Mouse (Mus musculus) heart, postnatal 10 days (tissue): ENCODE data around the gene Hepacam2. TPM values are rescaled to one million over a fixed set of nuclear protein-coding genes. Genes with fewer than 3 reads are reported as not detected.
"Not testable (repeated sequence)": the region's sequence is repeated elsewhere in the genome, so short reads cannot be mapped to it uniquely, and the experiment has no call there.

Source experiments
- DNase-seq, 2 experiments: peaks; one replicate each; pipeline ENCODE4 v3.0.0; 2021
- intact Hi-C: fragments of 180-260 bp; cut with DNase I; formaldehyde crosslinking; loops from one replicate; pipeline ENCODE4 v1.15.1; 2025
- total RNA-seq, 2 experiments: library from RNA; stranded (reverse); gene quantifications; 2 replicates each; pipeline ENCODE4 v1.2.3; 2021

Gene Hepacam2
- total RNA-seq, 2 experiments from 2014 or later, result 0.12 to 0.17 TPM

DNA sequence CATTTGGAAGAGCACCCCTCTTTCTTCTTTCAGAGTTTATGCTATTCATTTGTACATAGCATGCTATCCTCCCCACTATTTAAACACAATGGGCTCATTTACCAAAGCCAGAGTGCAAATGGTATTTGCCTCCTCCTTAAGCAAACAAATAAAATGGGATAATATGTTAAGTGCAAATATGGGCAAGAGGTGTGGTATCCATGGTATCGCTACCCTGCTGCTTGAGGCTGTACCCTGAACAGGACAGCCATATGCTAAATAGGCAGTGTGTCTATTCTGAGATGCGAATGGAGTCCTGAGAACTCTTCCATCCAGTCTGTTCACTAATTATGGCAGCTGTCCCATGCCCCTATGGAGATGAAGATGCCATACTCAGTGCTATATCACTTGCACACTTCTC lies 27.4 kb downstream of the Hepacam2 start:
- intact Hi-C loops, result no loop called here
- DNase-seq, result no peak

DNA sequence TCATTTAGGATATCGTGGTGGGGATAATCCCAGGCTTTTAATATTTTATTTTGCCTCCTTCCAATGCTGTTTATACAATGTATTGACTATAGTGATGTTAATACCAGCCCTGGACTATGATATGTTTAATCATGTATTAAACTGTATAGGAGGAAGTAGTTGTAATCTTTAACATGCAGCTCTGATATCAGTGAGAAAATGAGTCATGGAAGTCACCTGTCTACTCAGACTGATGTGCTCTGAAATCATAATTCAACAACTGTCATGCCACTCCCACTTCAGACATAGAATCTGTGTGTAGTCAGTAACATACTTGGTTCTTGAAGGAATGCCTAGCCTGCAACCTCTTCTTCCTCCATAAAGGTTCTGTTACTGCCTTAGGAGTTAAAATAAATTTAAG lies 29.5 kb downstream of the Hepacam2 start:
- intact Hi-C loops, result no loop called here

DNA sequence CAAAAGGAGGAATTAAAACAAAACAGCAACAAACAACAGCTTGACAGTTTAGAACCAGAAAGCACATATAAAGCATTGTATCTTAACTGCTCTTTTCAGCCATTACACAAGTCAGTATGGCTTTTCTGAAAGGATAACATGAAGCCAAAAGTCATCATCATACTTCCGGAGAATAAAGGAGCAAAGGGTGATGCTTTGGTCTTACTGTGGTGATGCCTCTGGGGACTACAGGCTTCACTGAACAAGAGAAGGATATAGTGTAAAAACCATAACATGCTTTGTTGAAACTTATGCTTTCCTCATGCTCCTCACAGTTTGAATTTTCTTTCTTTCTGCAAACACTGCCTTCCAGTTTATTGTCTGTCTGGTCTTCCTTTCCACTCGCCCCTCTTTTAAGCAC lies 34.5 kb downstream of the Hepacam2 start:
- no peak for DNase-seq
- intact Hi-C loops, result no loop called here

More for the DNA sequence above, 29.5 kb downstream of the Hepacam2 start:
- no peak for DNase-seq

- no peak for DNase-seq
- intact Hi-C loops, result no loop called here
Observed at GRCm38 (mm10) chr6:3463026-3463425, 35.1 kb downstream of the Hepacam2 start.

DNA sequence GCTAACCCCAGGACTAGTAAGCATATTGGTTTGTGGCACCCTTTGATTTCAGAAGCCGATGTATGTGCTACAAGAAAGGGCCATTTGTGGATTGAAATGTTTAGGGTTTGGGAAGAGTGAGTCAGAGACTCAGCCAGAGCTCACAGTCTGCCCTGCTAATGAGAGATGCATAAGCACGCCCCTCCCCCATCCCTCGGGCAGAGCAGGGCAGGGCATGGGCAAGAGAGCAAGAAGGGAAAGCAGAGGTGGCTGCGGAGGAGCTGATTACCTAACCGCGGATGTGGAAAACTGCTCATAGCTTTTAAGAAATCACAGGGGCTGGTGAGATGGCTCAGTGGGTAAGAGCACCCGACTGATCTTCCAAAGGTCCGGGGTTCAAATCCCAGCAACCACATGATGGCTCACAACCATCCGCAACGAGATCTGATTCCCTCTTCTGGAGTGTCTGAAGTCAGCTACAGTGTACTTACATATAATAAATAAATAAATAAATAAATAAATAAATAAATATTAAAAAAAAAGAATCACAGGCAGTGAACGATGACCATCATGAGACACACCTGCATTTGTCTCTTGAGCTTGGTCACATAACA lies 42.1 kb downstream of the Hepacam2 start:
- intact Hi-C loops, result no loop called here

DNA sequence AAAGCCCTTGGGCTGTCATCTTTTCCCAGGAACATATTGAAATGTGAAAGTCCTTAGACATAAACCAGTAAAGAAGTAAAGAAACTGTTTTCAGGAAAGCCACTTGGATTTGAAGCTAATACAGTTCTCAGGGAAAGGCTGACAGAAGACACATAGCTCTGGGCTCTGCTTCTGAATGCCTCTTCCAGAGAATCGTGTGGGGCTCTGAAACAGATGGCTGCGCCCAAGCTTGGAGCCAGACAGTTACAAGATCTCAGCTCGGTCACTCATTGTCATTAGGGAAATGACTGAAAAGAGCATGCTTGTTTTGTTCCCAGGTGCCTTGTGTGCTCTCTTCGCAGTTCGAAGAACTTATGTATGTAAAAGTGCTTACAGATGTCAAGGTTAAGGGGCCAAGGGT lies 43.7 kb downstream of the Hepacam2 start:
- DNase-seq, result no peak
- intact Hi-C loops, result no loop called here

More for the DNA sequence above, 42.1 kb downstream of the Hepacam2 start:
- no peak for DNase-seq

DNA sequence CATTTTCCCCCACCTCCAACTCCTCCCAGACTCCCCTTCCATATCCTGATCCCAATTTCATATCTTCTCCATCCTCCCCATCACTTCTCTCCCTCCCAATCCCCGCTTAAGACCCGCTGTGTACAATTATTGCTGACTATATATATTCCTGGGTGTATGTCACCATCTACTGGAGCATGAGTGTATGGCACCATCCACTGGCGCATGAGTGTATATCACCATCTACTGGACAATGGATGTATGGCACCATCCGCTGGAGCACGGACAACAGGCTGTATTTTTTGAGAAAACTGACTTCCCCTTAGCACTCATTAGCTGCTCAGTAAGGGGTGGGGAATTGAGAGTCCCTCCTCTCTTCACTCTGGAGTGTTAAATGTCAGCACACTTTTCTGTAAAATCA lies 50.7 kb downstream of the Hepacam2 start:
- peak; percentile 71 to 79 for DNase-seq
- intact Hi-C loops, result no loop called here

- DNase-seq, result no peak
- intact Hi-C loops, result no loop called here
Observed at GRCm38 (mm10) chr6:3443905-3444304, 54.2 kb downstream of the Hepacam2 start.

- no peak for DNase-seq
- intact Hi-C loops, result no loop called here
Observed at GRCm38 (mm10) chr6:3436087-3436486, 62.0 kb downstream of the Hepacam2 start.

DNA sequence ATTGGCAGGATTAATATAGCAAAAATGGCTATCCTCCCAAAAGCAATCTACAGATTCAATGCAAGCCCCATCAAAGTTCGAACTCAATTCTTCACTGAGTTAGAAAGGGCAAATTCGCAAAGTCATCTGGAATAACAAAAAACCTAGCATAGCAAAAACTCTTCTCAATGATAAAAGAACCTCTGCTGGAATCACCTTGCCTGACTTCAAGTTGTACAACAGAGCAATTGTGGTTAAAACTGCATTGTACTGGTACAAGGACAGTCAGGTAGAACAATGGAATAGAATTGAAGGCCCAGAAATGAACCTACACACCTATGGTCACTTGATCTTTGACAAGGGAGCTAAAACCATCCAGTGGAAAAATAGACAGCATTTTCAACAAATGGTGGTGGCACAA lies 67.1 kb downstream of the Hepacam2 start:
- DNase-seq, intact Hi-C loops: not testable (repeated sequence)

- intact Hi-C loops, result loop anchor here (1.0 kb wide), 1 partner anchor 38 kb away; no protein-coding TSS in a partner anchor
- DNase-seq, result no peak
Observed at GRCm38 (mm10) chr6:3427047-3427446, 71.1 kb downstream of the Hepacam2 start.

- intact Hi-C loops, DNase-seq: not testable (repeated sequence)
Observed at GRCm38 (mm10) chr6:3425333-3425732, 72.8 kb downstream of the Hepacam2 start.

DNA sequence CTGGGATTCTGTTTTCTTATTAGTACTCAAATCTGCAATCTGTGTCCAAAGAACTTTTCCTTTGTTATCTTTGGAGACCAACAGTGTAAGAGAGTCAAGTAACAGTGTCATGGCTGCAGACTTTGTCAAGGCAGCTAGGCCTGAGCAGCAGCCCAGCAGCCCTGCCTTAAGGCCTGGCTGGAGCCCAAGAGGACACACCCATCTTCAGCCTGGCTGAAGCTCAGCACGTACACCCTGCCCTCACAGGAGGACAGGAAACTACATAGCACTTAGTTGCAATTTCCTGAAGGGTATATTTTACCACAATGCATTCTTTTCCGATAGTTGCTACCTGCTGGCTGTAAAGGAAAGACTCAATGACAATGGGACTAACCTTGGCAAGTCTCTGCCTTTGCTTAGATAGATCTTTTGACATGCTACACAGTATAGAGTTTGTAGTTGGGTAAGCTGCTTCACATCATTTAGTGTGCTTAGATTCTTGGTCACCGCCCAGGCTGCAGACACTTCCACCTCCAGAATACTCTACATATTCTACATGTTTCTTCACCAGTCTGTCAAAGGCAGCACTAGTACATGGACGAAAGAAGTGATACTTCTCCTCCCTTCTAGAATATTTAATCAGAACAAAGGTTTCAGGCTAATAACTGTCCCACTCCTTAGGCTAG lies 73.4 kb downstream of the Hepacam2 start:
- DNase-seq, result peak; percentile 50 to 61
- intact Hi-C loops, result not testable (repeated sequence)

Other genes with a start within 250 kb of the Hepacam2 start
- gene Samd9l, start 98.7 kb downstream of the Hepacam2 start, total RNA-seq, result 10 to 100 TPM; 11.2 to 12.3 TPM
- gene Vps50, start 84 bp upstream of the Hepacam2 start, total RNA-seq, result 10 to 100 TPM; 18.0 to 18.2 TPM